Mouse (Mus musculus) lung, embryonic 14.5 days (tissue): ENCODE measurements at regions not wholly inside any gene's neighbourhood (a gene's known extent, or its start where the extent isn't known, plus 50 kb on each side); places are given as distances from the start of the nearest gene placed in this dataset.
A peak's percentile ranks its signal among the peaks of the same experiment; 100 is the strongest.

Experiments
- ATAC-seq: fragments of 200-750 bp; cut with Nextera tagmentation; 2 replicates; pipeline ENCODE4 v1.8.0; 2017; ENCODE audit warnings: mild to moderate bottlenecking, moderate TSS enrichment, moderate library complexity; ENCODE audit not compliant: insufficient read depth
- DNase-seq: peaks from one replicate; pipeline ENCODE4 v3.0.0-alpha.2; 2015
- H3K27ac ChIP-seq: fragments of 300-500 bp; sonication (generic); 2 replicates; pipeline ENCODE4 v1.5.1; 2014; ENCODE audit warnings: low read depth, mild to moderate bottlenecking, moderate library complexity
- H3K27me3 ChIP-seq: fragments of 300-500 bp; sonication (generic); 2 replicates; pipeline ENCODE4 v1.6.1; 2014; ENCODE audit warnings: low read length, control low read depth; ENCODE audit not compliant: insufficient read depth
- H3K36me3 ChIP-seq: fragments of 300-500 bp; sonication (generic); 2 replicates; pipeline ENCODE4 v1.6.1; 2014; ENCODE audit warnings: control low read depth; ENCODE audit not compliant: insufficient read depth
- H3K4me1 ChIP-seq: fragments of 300-500 bp; sonication (generic); 2 replicates; pipeline ENCODE4 v1.6.1; 2014; ENCODE audit warnings: antibody characterized with exemption, control low read depth; ENCODE audit not compliant: insufficient read depth
- H3K4me2 ChIP-seq: fragments of 300-500 bp; sonication (generic); 2 replicates; pipeline ENCODE4 v1.6.1; 2014; ENCODE audit warnings: mild to moderate bottlenecking
- H3K4me3 ChIP-seq: fragments of 300-500 bp; sonication (generic); 2 replicates; pipeline ENCODE4 v1.5.1; 2014; ENCODE audit warnings: low read depth, low read length
- H3K9ac ChIP-seq: fragments of 300-500 bp; sonication (generic); 2 replicates; pipeline ENCODE4 v1.6.1; 2014
- H3K9me3 ChIP-seq: fragments of 300-500 bp; sonication (generic); 2 replicates; pipeline ENCODE4 v1.6.1; 2016; ENCODE audit warnings: low read depth, low read length, control low read depth
- CTCF ChIP-seq: IDR thresholded peaks from 2 replicates; pipeline ENCODE4 v1.5.1; 2016; ENCODE audit warnings: antibody characterized with exemption, low read depth
- WGBS: fragments of 180-500 bp; shearing (Covaris S2); extraction: QIAGEN DNeasy Blood & Tissue Kit; methylation state at CpG from one replicate; pipeline ENCODE4 v1.1.7; 2014; 5-methylcytosine and 5-hydroxymethylcytosine counted together

DNA sequence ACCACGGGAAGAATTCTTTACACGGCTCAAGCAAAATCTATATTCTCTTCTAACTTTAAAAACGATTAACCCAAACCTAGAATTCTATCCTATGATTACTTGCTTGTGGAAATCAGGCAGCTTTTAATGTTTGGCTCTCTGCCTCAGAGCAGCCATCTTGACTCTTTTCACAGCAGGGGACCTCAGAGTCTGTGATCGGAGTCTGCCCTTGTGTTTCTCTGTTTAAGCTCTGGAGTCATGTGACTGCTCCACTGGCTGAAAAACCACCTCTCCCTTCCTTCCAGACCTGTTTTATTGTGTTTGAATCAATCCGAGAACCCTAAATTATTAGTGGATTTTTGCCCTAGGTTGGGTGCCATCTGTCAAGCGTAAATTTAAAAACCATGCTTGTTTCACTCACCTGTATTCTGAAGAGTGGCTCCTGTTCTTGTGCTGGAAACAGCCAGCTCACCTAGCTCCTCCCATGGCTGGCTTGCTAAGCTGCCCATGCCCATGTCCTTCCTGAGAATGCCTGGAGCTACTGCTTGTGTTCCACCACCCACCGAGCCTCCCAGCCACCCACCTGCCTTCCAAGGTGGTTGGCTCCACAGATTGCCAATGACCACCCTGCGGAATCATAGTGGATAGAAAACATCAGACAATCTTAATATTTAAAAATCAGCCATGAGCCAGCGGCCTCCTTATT is 62.6 kb downstream of the Perp start:
- 85% methylated on average over 9 of the region's 9 CpGs for WGBS
- Histone ChIP-seq H3K36me3 (no peaks in the 10 kb centered on the region), H3K4me3 (no peak overlapping the region), H3K9ac (no peak overlapping the region), H3K27ac (no peak overlapping the region), H3K4me1 (no peaks in the 10 kb centered on the region), H3K27me3 (no peaks in the 10 kb centered on the region), H3K4me2 (no peak overlapping the region), H3K9me3 (no peaks in the 10 kb centered on the region)
- TF ChIP-seq CTCF: no peak
- no peak for ATAC-seq
- DNase-seq: no peak

DNA sequence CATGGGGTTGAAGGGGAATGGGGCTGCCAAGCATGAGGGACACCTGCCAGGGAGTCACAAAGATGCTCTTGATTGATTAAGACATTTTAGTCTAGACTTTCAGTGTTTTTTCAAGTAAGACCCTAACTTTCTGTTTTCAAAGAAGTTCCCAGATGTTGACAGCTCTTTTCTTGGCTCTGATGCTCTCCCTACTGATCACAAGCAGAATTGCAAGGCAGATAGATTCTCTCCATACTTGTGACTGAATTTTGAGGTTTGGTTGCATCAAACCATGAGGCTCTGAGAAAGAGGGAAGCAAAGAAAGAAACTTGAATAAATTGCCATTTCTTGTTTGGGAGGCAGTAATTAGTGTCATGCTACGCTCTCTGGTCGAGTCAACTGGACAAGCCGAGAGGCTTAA is 64.5 kb downstream of the Perp start:
- Histone ChIP-seq H3K27me3 (no peaks in the 10 kb centered on the region), H3K36me3 (no peaks in the 10 kb centered on the region), H3K4me2 (no peak overlapping the region), H3K4me1 (no peaks in the 10 kb centered on the region), H3K27ac (no peak overlapping the region), H3K9me3 (no peaks in the 10 kb centered on the region), H3K4me3 (no peak overlapping the region), H3K9ac (no peak overlapping the region)
- no peak for ATAC-seq
- WGBS: 71% methylated on average over 3 of the region's 3 CpGs
- peak; percentile 10 for DNase-seq
- peak; percentile 12; the same call in 1 of the 2 replicates for TF ChIP-seq CTCF

DNA sequence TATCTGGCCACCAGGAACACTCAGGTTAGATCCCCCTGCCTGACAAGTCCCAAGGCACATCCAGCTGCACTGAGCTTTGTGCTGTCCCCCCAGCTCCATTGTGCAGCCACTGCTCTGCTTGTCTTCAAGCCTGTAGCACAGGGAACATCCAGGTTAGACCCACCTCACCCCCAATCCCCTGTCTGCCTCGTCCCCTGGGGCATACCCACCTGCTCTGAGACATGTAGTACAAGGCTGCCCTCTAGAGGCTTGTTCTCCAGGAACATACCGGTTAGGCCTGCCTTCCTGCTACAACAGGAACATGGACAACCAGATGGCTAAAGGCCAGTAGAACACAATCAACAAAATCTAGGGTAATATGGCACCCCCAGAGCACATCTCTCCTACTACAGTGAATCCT is 66.1 kb downstream of the Perp start:
- DNase-seq (peak; percentile 66), ATAC-seq (no peak)
- no peak overlapping the region for H3K4me3 ChIP-seq

DNA sequence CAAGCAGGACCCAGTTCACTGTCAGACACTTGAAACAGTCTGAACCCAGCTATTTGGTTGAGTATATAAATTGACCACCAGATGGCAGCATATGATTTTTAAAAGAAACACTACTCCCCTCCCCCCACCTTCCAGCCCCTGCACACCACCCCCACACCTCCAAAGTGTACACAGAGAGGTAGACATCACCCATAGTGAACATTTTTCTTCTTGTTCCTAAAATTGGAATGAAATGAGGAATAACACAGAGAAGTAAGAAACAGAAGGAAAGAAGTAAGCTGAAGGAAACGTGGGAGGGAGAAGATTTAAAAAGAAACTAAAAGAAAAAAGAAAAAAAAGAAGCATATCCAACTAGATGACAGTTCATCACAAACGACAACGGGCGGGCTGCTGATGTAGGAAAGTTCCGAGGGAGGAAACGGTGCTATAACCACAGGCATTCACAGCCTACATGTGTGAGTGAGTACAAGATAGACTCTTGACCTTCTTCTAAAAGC is 72.3 kb downstream of the Perp start:
- DNase-seq (peak; percentile 75), ATAC-seq (peak; percentile 47)
- 34% methylated on average over 6 of the region's 6 CpGs for WGBS
- Histone ChIP-seq H3K4me1 (no peaks in the 10 kb centered on the region), H3K9me3 (no peaks in the 10 kb centered on the region), H3K9ac (no peak overlapping the region), H3K27ac (no peak overlapping the region), H3K4me3 (no peak overlapping the region), H3K27me3 (no peaks in the 10 kb centered on the region), H3K4me2 (no peak overlapping the region), H3K36me3 (no peaks in the 10 kb centered on the region)
- peak; percentile 57 for TF ChIP-seq CTCF

More for the DNA sequence above, 66.1 kb downstream of the Perp start:
- 5% methylated on average over 2 of the region's 2 CpGs for WGBS
- Histone ChIP-seq H3K27me3 (no peaks in the 10 kb centered on the region), H3K36me3 (no peaks in the 10 kb centered on the region), H3K27ac (no peak overlapping the region), H3K9ac (no peak overlapping the region), H3K4me2 (no peak overlapping the region), H3K9me3 (no peaks in the 10 kb centered on the region), H3K4me1 (no peaks in the 10 kb centered on the region)
- TF ChIP-seq CTCF: peak; percentile 69

DNA sequence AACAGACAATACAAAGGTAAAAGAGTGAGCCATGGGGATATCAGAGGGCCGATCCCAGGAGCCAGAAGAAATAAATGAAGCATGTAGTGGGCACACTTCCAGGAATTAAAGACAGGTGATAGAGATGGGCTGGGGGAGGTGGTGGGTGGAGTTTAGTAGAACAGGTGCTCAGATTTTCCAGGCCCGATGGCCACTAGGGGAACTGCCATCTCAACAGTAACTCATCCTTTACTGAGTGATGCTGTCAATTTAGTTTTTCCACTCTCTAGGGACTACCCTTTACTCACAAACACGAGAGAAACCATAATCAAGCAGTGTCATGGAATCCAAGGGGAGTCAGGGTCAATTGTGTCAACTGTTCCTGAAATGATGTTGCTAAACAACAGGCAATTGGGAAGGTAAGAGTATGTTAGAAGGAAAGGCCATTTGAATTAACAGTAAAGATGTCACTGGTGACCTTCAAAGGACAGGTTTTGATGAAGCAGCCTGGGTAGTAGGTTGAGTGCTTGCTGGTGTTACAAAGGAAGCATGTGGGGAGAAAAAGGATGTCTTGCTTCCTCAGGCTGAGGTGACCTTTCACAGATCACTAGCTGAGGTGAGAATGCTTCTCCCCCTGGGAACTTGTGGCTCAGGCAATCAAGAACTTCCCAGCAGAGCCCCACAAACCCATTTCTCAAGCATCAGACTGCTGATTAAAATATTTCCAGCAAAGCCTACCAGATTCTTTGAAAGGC is 78.4 kb downstream of the Perp start:
- H3K4me1 ChIP-seq: no peaks in the 10 kb centered on the region
- H3K9me3 ChIP-seq: no peaks in the 10 kb centered on the region
- H3K27ac ChIP-seq: no peak overlapping the region
- H3K9ac ChIP-seq: no peak overlapping the region
- no peaks in the 10 kb centered on the region for H3K36me3 ChIP-seq
- TF ChIP-seq CTCF: no peak
- no peak for ATAC-seq
- H3K4me2 ChIP-seq: no peak overlapping the region
- 59% methylated on average over 3 of the region's 3 CpGs for WGBS
- no peak for DNase-seq
- no peak overlapping the region for H3K4me3 ChIP-seq
- no peaks in the 10 kb centered on the region for H3K27me3 ChIP-seq

DNA sequence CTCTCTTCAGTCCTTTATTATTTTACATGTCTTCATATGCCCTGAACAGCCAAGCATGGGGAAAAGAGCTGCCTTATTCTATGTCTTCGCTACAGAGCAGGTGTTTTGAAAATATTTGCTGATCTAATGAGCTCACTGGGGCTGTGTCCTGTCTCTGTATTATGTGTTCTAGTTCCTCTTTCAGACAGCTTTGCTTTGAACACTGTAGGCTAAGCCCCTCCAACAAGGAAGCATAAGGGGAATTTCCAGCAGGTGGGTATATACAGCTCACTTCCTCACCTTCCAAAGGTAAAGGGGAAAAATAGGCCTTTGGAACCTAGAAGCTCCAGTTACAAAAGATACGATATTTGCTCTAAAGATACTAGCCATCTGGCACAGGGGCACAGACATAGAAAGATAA is 83.0 kb downstream of the Perp start:
- no peak for ATAC-seq
- no peak overlapping the region for H3K9ac ChIP-seq
- H3K27ac ChIP-seq: no peak overlapping the region
- H3K36me3 ChIP-seq: no peaks in the 10 kb centered on the region
- no peaks in the 10 kb centered on the region for H3K4me1 ChIP-seq
- WGBS: 70% methylated on average over 2 of the region's 2 CpGs
- no peaks in the 10 kb centered on the region for H3K9me3 ChIP-seq
- DNase-seq: no peak
- no peak overlapping the region for H3K4me2 ChIP-seq
- TF ChIP-seq CTCF: no peak
- no peaks in the 10 kb centered on the region for H3K27me3 ChIP-seq
- H3K4me3 ChIP-seq: no peak overlapping the region

DNA sequence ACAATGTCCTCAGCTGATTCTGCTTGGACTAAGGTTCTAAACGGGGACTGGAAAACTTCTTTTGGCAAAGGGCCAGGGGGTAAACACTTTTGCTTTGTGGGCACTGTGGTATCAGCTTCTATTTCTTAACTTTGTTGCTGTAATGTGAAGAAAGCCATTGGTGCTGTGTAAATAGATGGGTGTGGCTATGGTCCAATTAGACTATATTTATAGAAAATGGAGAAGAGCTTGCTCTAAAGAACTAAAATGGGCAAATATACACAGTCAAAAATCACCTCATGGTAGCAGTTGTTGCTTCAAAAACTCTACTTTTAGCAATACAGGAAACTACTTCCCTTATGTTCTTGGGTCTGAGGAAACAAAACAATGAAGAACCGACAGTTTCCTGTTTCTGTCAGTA is 84.1 kb downstream of the Tnfaip3 start:
- ATAC-seq (no peak), DNase-seq (peak; percentile 54)
- H3K4me2 ChIP-seq: no peak overlapping the region
- H3K4me1 ChIP-seq: no peaks in the 10 kb centered on the region
- H3K4me3 ChIP-seq: no peak overlapping the region
- no peaks in the 10 kb centered on the region for H3K27me3 ChIP-seq
- H3K9me3 ChIP-seq: no peaks in the 10 kb centered on the region
- no peak for TF ChIP-seq CTCF
- H3K36me3 ChIP-seq: no peaks in the 10 kb centered on the region
- no peak overlapping the region for H3K9ac ChIP-seq
- no peak overlapping the region for H3K27ac ChIP-seq
- 38% methylated on average over 2 of the region's 2 CpGs for WGBS
